8 mouse cellular contexts compared by ENCODE assay signal in the genomic region with DNA sequence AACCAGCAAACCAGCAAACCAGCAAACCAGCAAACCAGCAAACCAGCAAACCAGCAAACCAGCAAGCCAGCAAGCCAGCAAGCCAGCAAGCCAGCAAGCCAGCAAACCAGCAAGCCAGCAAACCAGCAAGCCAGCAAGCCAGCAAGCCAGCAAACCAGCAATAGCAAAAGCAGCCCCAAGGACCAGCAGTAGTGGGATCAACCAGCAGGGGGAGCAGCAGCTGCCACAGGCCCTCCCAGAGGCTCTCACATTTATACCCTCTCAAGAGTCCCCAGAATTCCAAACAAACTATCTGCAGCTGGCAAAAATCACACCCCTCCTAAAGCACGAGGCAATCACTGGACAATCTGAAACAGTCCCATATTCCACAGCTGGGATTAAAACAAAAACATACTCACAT.
DNase-seq lines count a peak whose midpoint lies in the region; ATAC-seq and TF ChIP-seq lines count a peak whose summit lies in the region.

No protein-coding gene starts in this region.

- no peak overlapping the region for H3K9ac ChIP-seq in midbrain, embryonic 14.5 days (replicated peaks; ENCODE audit: low read length)
- no peak overlapping the region for H3K9ac ChIP-seq in midbrain, embryonic 15.5 days
- H3K9ac ChIP-seq in limb, embryonic 14.5 days (ENCODE audit: low read depth, low read length, severe bottlenecking), result no peak overlapping the region

- no peak overlapping the region for H3K4me2 ChIP-seq in midbrain, embryonic 14.5 days (ENCODE audit: low read length)
- no peak overlapping the region for H3K4me2 ChIP-seq in midbrain, embryonic 15.5 days
- H3K4me2 ChIP-seq in limb, embryonic 14.5 days (replicated peaks; ENCODE audit: low read depth, low read length, severe bottlenecking), result no peak overlapping the region

- no peaks in the 10 kb centered on the region for H3K4me1 ChIP-seq in midbrain, embryonic 14.5 days (ENCODE audit: control insufficient read depth, insufficient read depth, low read length)
- no peaks in the 10 kb centered on the region for H3K4me1 ChIP-seq in midbrain, embryonic 15.5 days
- H3K4me1 ChIP-seq in limb, embryonic 14.5 days (ENCODE audit: control insufficient read depth, insufficient read depth, low read length), result no peaks in the 10 kb centered on the region

- no peak overlapping the region for H3K27ac ChIP-seq in midbrain, embryonic 14.5 days (replicated peaks; ENCODE audit: low read depth, low read length)
- no peak overlapping the region for H3K27ac ChIP-seq in midbrain, embryonic 15.5 days
- H3K27ac ChIP-seq in limb, embryonic 14.5 days (replicated peaks; ENCODE audit: low read depth, low read length), result no peak overlapping the region

- H3K4me3 ChIP-seq in midbrain, embryonic 14.5 days (replicated peaks; ENCODE audit: low read depth, low read length), result no peak overlapping the region
- H3K4me3 ChIP-seq in midbrain, embryonic 15.5 days, result no peak overlapping the region
- no peak overlapping the region for H3K4me3 ChIP-seq in limb, embryonic 14.5 days (replicated peaks; ENCODE audit: low read length)

- no peak for TF ChIP-seq POLR2A in limb, embryonic 14.5 days (IDR thresholded peaks at IDR 0.05; ENCODE audit: borderline replicate concordance, extremely low read depth, insufficient read depth, insufficient read length)

- no peaks in the 10 kb centered on the region for H3K27me3 ChIP-seq in midbrain, embryonic 14.5 days (ENCODE audit: control insufficient read depth, insufficient read depth, low read length)
- no peaks in the 10 kb centered on the region for H3K27me3 ChIP-seq in midbrain, embryonic 15.5 days (replicated peaks)
- H3K27me3 ChIP-seq in limb, embryonic 14.5 days (ENCODE audit: control insufficient read depth, insufficient read depth, low read length), result no peaks in the 10 kb centered on the region

- H3K36me3 ChIP-seq in midbrain, embryonic 14.5 days (ENCODE audit: control insufficient read depth, insufficient read depth, low read length), result no peaks in the 10 kb centered on the region
- no peaks in the 10 kb centered on the region for H3K36me3 ChIP-seq in midbrain, embryonic 15.5 days (replicated peaks)
- H3K36me3 ChIP-seq in limb, embryonic 14.5 days (ENCODE audit: control insufficient read depth, insufficient read depth, low read length), result no peaks in the 10 kb centered on the region

- peak; percentile 70 for DNase-seq in midbrain, embryonic 14.5 days
- peak; percentile 83 for DNase-seq in adrenal gland, postnatal 10 days
- DNase-seq in embryo, embryonic 9.5 days (ENCODE audit: extremely low spot score), result peak; percentile 69
- peak; percentile 63 for DNase-seq in induced T-regulatory cell, adult 2 months (ENCODE audit: low read depth)
- DNase-seq in limb, embryonic 14.5 days (ENCODE audit: low spot score), result peak; percentile 49
- peak; percentile 48 for DNase-seq in right cerebral cortex, postnatal 25 days

- no peaks in the 10 kb centered on the region for H3K9me3 ChIP-seq in midbrain, embryonic 14.5 days (ENCODE audit: control insufficient read depth, low read length)
- no peaks in the 10 kb centered on the region for H3K9me3 ChIP-seq in midbrain, embryonic 15.5 days
- H3K9me3 ChIP-seq in limb, embryonic 14.5 days (ENCODE audit: control insufficient read depth, low read length), result no peaks in the 10 kb centered on the region

- WGBS in midbrain, embryonic 14.5 days, result 42% methylated on average over 1 of the region's 1 CpGs
- 49% methylated on average over 1 of the region's 1 CpGs for WGBS in midbrain, embryonic 15.5 days
- WGBS in limb, embryonic 14.5 days, result 14% methylated on average over 1 of the region's 1 CpGs

- ATAC-seq in midbrain, embryonic 14.5 days (ENCODE audit: low FRiP score, low TSS enrichment), result no peak
- no peak for ATAC-seq in midbrain, embryonic 15.5 days (replicated peaks)
- no peak for ATAC-seq in limb, embryonic 14.5 days (ENCODE audit: low FRiP score, low read depth)
- no peak for ATAC-seq in megakaryocyte, adult 5-6 weeks (ENCODE audit: poor library complexity, severe bottlenecking)
